14 mouse cellular contexts compared by ENCODE assay signal in genomic region chr12:46782301-46783280, GRCm38 (mm10). TPM values are rescaled to one million over a fixed set of nuclear protein-coding genes. Genes with fewer than 3 reads are reported as not detected.
"Had no signal": no experiment of that assay in that cellular context is flagged by ENCODE, and none has a peak within 500 bp of the region (broad histone marks: within the 10 kb centered on the region; RNA-seq: fewer than 3 reads in every experiment).

No protein-coding gene starts in this region.

- ATAC-seq: lung, postnatal 0 days had no signal

- H3K4me1 ChIP-seq: limb, embryonic 13.5 days; neural tube, embryonic 12.5 days; stomach, embryonic 15.5 days had no signal

- H3K27me3 ChIP-seq: limb, embryonic 13.5 days; neural tube, embryonic 12.5 days; stomach, embryonic 15.5 days had no signal

- H3K9me3 ChIP-seq: limb, embryonic 13.5 days; neural tube, embryonic 12.5 days; stomach, embryonic 15.5 days had no signal

- H3K4me3 ChIP-seq: layer of hippocampus, adult 2 months; limb, embryonic 13.5 days; neural tube, embryonic 12.5 days; stomach, embryonic 15.5 days had no signal

- H3K4me2 ChIP-seq: limb, embryonic 13.5 days; neural tube, embryonic 12.5 days; stomach, embryonic 15.5 days had no signal

- H3K36me3 ChIP-seq: limb, embryonic 13.5 days; neural tube, embryonic 12.5 days; stomach, embryonic 15.5 days had no signal

- DNase-seq: kidney, postnatal 10 days; kidney, postnatal 4 days; left cerebral cortex, postnatal 4 days; lung, adult 2 months; lung, postnatal 36 days; midbrain, embryonic 14.5 days; right cerebral cortex, postnatal 14 days had no signal

- H3K27ac ChIP-seq: layer of hippocampus, adult 2 months; limb, embryonic 13.5 days; liver, embryonic 14.5 days; neural tube, embryonic 12.5 days; stomach, embryonic 15.5 days had no signal

- H3K9ac ChIP-seq: limb, embryonic 13.5 days; liver, embryonic 14.5 days; neural tube, embryonic 12.5 days; stomach, embryonic 15.5 days had no signal

RNA-seq across cellular contexts. Expression of gene Nova1, which starts 36.1 kb away (rescaled TPM):
- polyA plus RNA-seq: liver, adult 2 months had no signal
